Mouse (Mus musculus): ENCODE data around the gene Creb3l1. TPM values are rescaled to one million over a fixed set of nuclear protein-coding genes. Genes with fewer than 3 reads are reported as not detected.

The Creb3l1 gene
- polyA plus RNA-seq, 1 experiment from 2014 or later: 3.3 TPM

DNA sequence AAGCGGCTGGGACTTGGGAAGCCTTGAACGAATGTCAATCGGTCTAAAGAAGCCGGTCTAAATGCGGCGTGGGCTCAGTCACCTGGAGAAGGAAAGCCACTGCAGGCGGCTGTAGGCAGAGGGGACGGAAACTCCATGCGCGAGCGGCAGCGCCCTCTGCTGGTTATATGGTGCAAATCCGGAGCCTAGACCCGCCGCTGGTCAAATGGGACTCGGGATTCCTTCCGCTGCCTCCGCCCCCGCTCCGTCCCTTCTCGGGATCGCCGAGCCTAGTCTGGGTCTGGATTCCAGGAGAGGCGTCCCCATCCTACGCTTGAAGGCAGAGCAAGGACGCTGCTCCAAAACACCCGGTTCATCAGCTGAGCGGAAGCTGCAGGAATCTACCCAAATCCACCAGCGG, 34.2 kb upstream of the Creb3l1 start:
- Histone ChIP-seq H3K9me3 (no peaks in the 10 kb centered on the region), H3K36me3 (no peaks in the 10 kb centered on the region), H3K27ac (replicated peaks) (peak overlapping the region; percentile 90), H3K27me3 (peaks cover 57% of the 10 kb centered on the region), H3K4me1 (replicated peaks) (peaks cover 31% of the 10 kb centered on the region), H3K4me2 (peak overlapping the region; percentile 94), H3K9ac (peak overlapping the region; percentile 83), H3K4me3 (peak overlapping the region; percentile 68)
- under 1% methylated on average over 29 of the region's 29 CpGs for WGBS
- ATAC-seq (ENCODE audit: low read depth): peak; percentile 44

GRCm38 (mm10) chr2:92056760-92057159, 32.5 kb upstream of the Creb3l1 start:
- H3K27me3 ChIP-seq: peaks cover 64% of the 10 kb centered on the region

DNA sequence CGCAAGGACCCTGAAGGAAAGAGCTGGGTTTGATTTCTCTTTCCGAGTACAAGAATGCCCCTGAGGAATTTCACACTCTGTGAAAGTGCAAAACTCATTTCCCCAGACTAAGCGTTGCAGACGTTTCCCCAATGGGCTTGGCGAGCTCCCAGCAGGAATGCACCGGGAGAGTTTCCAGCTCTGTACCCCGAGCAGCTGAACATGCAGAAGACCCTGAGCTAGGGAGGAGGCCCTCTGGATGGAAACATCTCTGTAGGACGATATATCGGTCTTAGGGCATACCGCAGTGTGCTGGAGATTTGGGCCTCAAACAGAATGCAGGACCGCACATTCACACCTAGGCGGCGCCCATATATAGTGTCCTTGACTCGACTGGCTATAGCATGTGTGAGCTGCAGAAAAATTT, 31.5 kb upstream of the Creb3l1 start:
- Histone ChIP-seq H3K27ac (replicated peaks) (peak overlapping the region; percentile 52; the same call in 1 of the 2 replicates), H3K4me2 (peak overlapping the region; percentile 76), H3K4me3 (peak overlapping the region; percentile 37), H3K9me3 (no peaks in the 10 kb centered on the region), H3K36me3 (no peaks in the 10 kb centered on the region), H3K27me3 (peaks cover 57% of the 10 kb centered on the region), H3K4me1 (replicated peaks) (peaks cover 31% of the 10 kb centered on the region), H3K9ac (peak overlapping the region; percentile 63)
- 2% methylated on average over 14 of the region's 14 CpGs for WGBS
- ATAC-seq (ENCODE audit: low read depth): no peak

More at GRCm38 (mm10) chr2:92056760-92057159, 32.5 kb upstream of the Creb3l1 start:
- Histone ChIP-seq H3K9ac (no peak overlapping the region), H3K36me3 (no peaks in the 10 kb centered on the region), H3K9me3 (no peaks in the 10 kb centered on the region), H3K4me2 (no peak overlapping the region), H3K4me1 (replicated peaks) (peaks cover 31% of the 10 kb centered on the region), H3K4me3 (no peak overlapping the region), H3K27ac (replicated peaks) (no peak overlapping the region)
- 78% methylated on average over 13 of the region's 13 CpGs for WGBS
- no peak for ATAC-seq (ENCODE audit: low read depth)

GRCm38 (mm10) chr2:92055101-92055813, 31.0 kb upstream of the Creb3l1 start:
- Histone ChIP-seq H3K4me3 (peak overlapping the region; percentile 37), H3K9ac (peak overlapping the region; percentile 63), H3K4me1 (replicated peaks) (peaks cover 29% of the 10 kb centered on the region), H3K27me3 (peaks cover 51% of the 10 kb centered on the region), H3K36me3 (no peaks in the 10 kb centered on the region), H3K9me3 (no peaks in the 10 kb centered on the region), H3K27ac (replicated peaks) (peak overlapping the region; percentile 52; the same call in 1 of the 2 replicates), H3K4me2 (peak overlapping the region; percentile 76)
- ATAC-seq (ENCODE audit: low read depth): peak; percentile 26; the same call in 1 of the 2 replicates
- WGBS: 4% methylated on average over 38 of the region's 38 CpGs

DNA sequence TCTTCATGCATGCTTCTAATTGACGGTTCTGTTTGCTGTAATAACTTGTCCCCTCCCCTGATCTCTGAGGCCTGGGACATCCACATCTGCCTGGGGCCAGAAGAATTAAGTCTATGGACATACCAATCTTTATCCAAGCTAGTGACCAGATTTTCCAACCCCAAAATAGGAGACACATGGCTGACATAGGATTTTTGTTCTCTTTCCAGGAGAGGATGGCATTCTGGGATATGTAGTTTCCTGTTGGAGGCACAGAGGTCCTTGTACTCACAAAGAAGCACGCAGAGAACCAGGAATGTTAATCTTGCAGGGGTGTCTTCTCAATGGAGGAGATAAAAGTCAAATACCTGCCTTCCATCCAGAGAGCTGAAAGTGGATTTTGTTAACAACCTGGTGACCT, 28.5 kb upstream of the Creb3l1 start:
- Histone ChIP-seq H3K9me3 (no peaks in the 10 kb centered on the region), H3K27me3 (peaks cover 43% of the 10 kb centered on the region), H3K27ac (replicated peaks) (no peak overlapping the region), H3K4me3 (no peak overlapping the region), H3K9ac (no peak overlapping the region), H3K36me3 (no peaks in the 10 kb centered on the region), H3K4me1 (replicated peaks) (peaks cover 12% of the 10 kb centered on the region), H3K4me2 (no peak overlapping the region)
- no peak for ATAC-seq (ENCODE audit: low read depth)
- 54% methylated on average over 2 of the region's 2 CpGs for WGBS

GRCm38 (mm10) chr2:92052188-92052587, 27.9 kb upstream of the Creb3l1 start:
- H3K36me3 ChIP-seq: no peaks in the 10 kb centered on the region
- H3K9me3 ChIP-seq: no peaks in the 10 kb centered on the region
- H3K27ac ChIP-seq (replicated peaks): no peak overlapping the region
- ATAC-seq (ENCODE audit: low read depth): no peak
- no peak overlapping the region for H3K4me2 ChIP-seq
- 82% methylated on average over 8 of the region's 8 CpGs for WGBS
- H3K4me1 ChIP-seq (replicated peaks): peaks cover 12% of the 10 kb centered on the region
- peaks cover 37% of the 10 kb centered on the region for H3K27me3 ChIP-seq
- H3K9ac ChIP-seq: no peak overlapping the region
- H3K4me3 ChIP-seq: no peak overlapping the region

DNA sequence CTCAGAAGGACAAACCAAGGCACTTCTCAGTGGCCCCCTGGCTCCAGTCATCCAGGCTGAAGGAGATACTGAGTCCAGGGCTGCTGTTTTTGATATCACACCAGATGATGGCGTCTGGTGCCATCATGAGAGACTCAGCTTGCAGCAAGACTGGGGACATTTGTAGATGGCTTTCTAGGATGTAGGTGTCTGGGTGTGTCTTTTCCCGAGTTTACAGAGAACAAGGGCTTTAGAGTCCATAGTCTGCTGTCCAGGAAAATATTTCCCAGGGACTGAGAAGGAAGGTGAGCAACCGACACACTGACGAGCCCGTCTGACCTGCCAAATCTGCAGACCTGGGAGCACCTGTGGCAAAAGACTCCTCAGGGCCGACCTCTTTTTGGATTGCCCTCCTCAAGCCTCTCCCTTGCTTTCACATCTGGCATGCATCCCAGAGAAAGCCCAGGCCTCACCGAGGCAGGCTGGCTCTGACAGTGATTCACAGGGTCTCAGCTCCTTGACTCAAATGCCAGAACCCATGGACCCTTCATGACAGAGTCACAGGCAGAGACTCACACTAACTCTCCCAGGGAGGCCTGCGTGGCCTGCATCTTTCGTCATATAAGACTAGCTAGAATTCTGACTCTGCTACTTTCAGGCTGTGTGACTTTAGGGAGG, 23.9 kb upstream of the Creb3l1 start:
- Histone ChIP-seq H3K4me3 (no peak overlapping the region), H3K27ac (replicated peaks) (no peak overlapping the region), H3K9me3 (no peaks in the 10 kb centered on the region), H3K4me1 (replicated peaks) (no peaks in the 10 kb centered on the region), H3K9ac (no peak overlapping the region), H3K4me2 (no peak overlapping the region), H3K36me3 (no peaks in the 10 kb centered on the region), H3K27me3 (peaks cover 9% of the 10 kb centered on the region)
- 77% methylated on average over 9 of the region's 9 CpGs for WGBS
- ATAC-seq (ENCODE audit: low read depth): no peak

DNA sequence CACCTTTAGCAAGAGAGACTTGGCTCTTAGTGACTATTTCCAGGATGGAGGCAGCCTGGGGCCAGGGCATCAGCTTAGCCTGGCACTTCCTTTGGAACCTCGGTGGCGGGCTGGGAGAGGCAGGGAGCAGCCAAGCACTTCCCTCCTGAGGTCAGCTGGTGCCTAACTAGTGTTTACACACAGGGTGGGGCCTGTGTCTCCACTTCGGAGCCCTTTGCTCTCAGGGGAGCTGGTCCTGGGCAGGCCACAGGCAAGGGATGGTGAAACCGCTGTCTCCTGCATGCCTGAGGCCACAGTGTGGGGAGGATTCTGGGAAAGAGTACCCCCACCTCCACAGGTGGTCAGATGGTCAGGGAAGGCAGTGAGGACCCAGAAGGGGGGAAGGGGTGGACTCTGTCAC, 23.3 kb upstream of the Creb3l1 start:
- 35% methylated on average over 4 of the region's 4 CpGs for WGBS
- no peak overlapping the region for H3K27ac ChIP-seq (replicated peaks)
- H3K4me2 ChIP-seq: no peak overlapping the region
- no peak overlapping the region for H3K9ac ChIP-seq
- H3K4me1 ChIP-seq (replicated peaks): no peaks in the 10 kb centered on the region
- H3K9me3 ChIP-seq: no peaks in the 10 kb centered on the region
- H3K36me3 ChIP-seq: no peaks in the 10 kb centered on the region
- no peak for ATAC-seq (ENCODE audit: low read depth)
- H3K4me3 ChIP-seq: no peak overlapping the region
- peaks cover 5% of the 10 kb centered on the region; the same call in 1 of the 2 replicates for H3K27me3 ChIP-seq

DNA sequence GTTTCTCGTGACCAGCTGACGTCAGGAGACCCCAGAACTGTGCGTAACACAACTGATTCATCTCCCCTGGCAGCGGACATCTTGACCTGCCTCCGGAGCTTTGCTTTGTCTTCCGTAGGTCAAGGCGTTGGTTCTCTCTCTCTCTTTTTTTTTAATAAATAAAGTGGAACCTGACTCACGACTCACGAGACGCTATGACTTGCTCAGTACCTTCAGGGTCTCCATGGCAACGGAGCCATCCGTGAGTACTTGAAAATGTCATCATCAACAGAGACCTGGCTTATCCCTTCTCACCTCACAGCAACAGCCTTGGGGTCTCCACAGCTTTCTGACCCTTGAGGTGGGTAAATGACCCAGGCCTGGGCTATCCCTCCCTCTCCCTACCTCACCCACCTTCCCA, 19.0 kb upstream of the Creb3l1 start:
- no peak overlapping the region for H3K9ac ChIP-seq
- H3K27ac ChIP-seq (replicated peaks): no peak overlapping the region
- H3K4me1 ChIP-seq (replicated peaks): no peaks in the 10 kb centered on the region
- no peak for ATAC-seq (ENCODE audit: low read depth)
- no peaks in the 10 kb centered on the region for H3K9me3 ChIP-seq
- no peaks in the 10 kb centered on the region for H3K27me3 ChIP-seq
- H3K36me3 ChIP-seq: no peaks in the 10 kb centered on the region
- no peak overlapping the region for H3K4me3 ChIP-seq
- H3K4me2 ChIP-seq: no peak overlapping the region
- 76% methylated on average over 12 of the region's 12 CpGs for WGBS

- Histone ChIP-seq H3K4me2 (no peak overlapping the region), H3K27ac (replicated peaks) (no peak overlapping the region), H3K36me3 (no peaks in the 10 kb centered on the region), H3K27me3 (no peaks in the 10 kb centered on the region), H3K4me1 (replicated peaks) (no peaks in the 10 kb centered on the region), H3K4me3 (no peak overlapping the region), H3K9me3 (no peaks in the 10 kb centered on the region), H3K9ac (no peak overlapping the region)
- ATAC-seq (ENCODE audit: low read depth): no peak
- 83% methylated on average over 14 of the region's 15 CpGs for WGBS
Measured at GRCm38 (mm10) chr2:92041538-92041937, 17.2 kb upstream of the Creb3l1 start.

GRCm38 (mm10) chr2:92034273-92034672, 10.0 kb upstream of the Creb3l1 start:
- no peak overlapping the region for H3K27ac ChIP-seq (replicated peaks)
- H3K4me3 ChIP-seq: no peak overlapping the region
- WGBS: 78% methylated on average over 9 of the region's 9 CpGs
- no peaks in the 10 kb centered on the region for H3K36me3 ChIP-seq
- H3K27me3 ChIP-seq: no peaks in the 10 kb centered on the region
- no peak for ATAC-seq (ENCODE audit: low read depth)
- H3K9me3 ChIP-seq: no peaks in the 10 kb centered on the region
- no peaks in the 10 kb centered on the region for H3K4me1 ChIP-seq (replicated peaks)
- no peak overlapping the region for H3K4me2 ChIP-seq
- no peak overlapping the region for H3K9ac ChIP-seq

GRCm38 (mm10) chr2:92030554-92030953, 6.3 kb upstream of the Creb3l1 start:
- H3K4me2 ChIP-seq: no peak overlapping the region
- no peaks in the 10 kb centered on the region for H3K4me1 ChIP-seq (replicated peaks)
- H3K9ac ChIP-seq: no peak overlapping the region
- no peak overlapping the region for H3K4me3 ChIP-seq
- H3K36me3 ChIP-seq: no peaks in the 10 kb centered on the region
- ATAC-seq (ENCODE audit: low read depth): no peak
- H3K27ac ChIP-seq (replicated peaks): no peak overlapping the region
- peaks cover 11% of the 10 kb centered on the region for H3K27me3 ChIP-seq
- 74% methylated on average over 8 of the region's 8 CpGs for WGBS
- no peaks in the 10 kb centered on the region for H3K9me3 ChIP-seq
